Mouse (Mus musculus) 3134 (cell line): ENCODE measurements around the gene Pygl.
"Not testable (repeated sequence)": the region's sequence is repeated elsewhere in the genome, so short reads cannot be mapped to it uniquely, and the experiment has no call there.

ENCODE experiments used
- DNase-seq: peaks from one replicate; pipeline ENCODE4 v3.0.0-alpha.2; 2011; ENCODE audit warnings: low spot score; ENCODE audit not compliant: insufficient read length; ENCODE audit errors: extremely low read depth

The Pygl gene

GRCm38 (mm10) chr12:70228155-70228554 lies 3.1 kb downstream of the Pygl start:
- no peak for DNase-seq

DNA sequence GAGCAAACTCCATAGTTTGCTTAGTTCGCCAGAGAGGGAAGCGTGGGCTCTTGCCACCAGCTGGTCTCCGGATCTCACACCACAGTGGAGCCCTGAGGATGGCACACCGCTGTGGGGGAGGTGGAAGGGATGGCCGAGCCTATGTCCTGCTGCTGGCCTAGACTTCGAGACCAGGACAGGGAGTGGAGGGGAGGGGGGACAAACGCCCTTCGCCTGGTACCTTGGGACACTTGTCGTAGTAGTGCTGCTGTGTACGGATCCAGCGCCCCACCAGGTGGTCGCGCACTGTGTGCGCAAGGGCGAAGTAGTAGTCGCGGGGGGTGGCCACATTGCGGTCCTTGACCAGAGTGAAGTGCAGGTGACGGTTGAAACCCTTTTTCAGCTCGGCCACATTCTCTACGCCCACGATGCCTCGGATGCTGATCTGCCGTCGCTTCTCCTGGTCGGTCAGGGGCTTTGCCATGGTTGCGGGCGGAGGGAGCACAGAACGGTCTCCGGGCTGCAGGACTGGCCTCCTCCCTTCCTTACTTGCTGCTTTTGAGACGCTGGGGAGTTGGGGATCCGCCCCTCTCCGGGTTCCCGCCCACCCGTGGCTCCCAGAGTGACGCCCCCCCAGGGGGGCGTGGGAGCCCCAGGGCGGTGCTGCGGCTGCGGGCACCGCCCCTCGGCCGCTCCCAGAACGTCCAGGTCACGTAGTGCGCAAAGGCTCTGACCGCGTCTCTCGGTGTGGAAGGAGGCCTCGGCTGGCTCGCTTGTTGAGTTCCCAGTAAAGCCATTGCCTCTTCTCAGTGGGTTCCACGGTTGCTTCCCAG lies 4.0 kb downstream of the Pygl start:
- no peak for DNase-seq

- DNase-seq: no peak
These were observed 4.6 kb downstream of the Pygl start for GRCm38 (mm10) chr12:70226655-70227054.

GRCm38 (mm10) chr12:70223331-70223730 lies 8.0 kb downstream of the Pygl start:
- DNase-seq: no peak

- no peak for DNase-seq
These were observed 9.9 kb downstream of the Pygl start for GRCm38 (mm10) chr12:70221425-70221824.

DNA sequence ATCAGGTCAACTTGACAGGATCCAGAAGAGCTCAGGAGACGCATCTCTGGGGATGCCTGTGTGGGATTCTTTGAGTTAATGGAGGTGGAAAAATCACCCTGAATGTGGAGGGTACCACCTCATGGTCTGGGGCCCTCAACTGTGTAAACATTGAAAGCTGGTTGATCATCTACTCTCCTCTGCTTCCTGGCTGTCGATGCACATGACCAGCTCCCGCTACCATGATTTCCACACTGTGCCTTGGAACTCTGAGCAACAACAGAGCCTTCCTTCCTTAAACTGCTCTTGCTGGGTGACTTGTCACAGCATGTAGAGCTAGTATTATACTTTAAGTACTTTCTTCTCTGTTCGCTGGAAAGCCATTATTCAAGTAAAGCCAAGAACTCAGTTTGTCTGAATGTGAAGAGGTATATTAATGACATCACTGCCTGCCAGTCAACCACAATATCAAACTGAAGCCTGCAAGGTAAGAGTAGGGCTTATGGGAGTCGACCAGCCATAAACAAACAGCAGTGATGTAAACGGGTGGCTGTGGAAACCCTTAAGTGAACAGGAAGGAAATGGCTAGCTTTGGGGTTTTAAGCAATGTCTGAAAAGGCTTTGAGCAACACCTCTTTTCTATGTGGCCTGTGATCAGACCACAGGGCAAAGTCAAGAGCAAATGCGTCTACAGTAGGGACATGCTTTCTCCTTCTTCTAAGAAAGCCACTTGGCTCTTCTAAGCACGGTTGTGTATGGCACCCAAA lies 12.3 kb downstream of the Pygl start:
- DNase-seq: no peak

DNA sequence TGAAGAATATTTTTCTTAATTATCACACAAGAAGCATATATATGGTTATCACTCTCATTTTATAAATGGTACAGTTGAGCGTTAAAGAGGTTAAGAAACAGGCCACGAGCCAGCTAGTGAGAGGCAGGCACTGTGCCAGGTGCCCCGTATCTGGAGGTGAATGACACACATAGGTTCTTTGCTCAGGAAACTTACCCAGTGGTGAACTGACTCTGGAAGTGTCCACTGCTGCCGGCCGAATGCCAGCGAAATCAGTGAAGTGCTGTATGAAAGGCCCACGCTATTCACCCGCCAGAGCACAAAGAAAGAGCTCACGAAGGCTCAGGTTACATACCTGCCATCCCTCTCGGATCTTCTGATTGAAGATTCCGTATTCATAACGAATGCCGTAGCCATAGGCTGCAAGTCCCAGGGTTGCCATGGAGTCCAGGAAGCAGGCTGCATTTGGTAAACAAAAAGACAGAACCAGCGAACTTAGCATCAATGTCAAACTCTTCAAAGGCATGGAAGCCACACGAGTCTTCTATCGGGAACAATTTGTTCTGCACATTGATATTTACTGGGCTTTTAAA lies 15.0 kb downstream of the Pygl start:
- no peak for DNase-seq

GRCm38 (mm10) chr12:70214281-70214680 lies 17.0 kb downstream of the Pygl start:
- DNase-seq: no peak

- DNase-seq: no peak
These were observed 17.7 kb downstream of the Pygl start for GRCm38 (mm10) chr12:70213601-70214000.

- no peak for DNase-seq
These were observed 18.8 kb downstream of the Pygl start for GRCm38 (mm10) chr12:70212501-70212900.

DNA sequence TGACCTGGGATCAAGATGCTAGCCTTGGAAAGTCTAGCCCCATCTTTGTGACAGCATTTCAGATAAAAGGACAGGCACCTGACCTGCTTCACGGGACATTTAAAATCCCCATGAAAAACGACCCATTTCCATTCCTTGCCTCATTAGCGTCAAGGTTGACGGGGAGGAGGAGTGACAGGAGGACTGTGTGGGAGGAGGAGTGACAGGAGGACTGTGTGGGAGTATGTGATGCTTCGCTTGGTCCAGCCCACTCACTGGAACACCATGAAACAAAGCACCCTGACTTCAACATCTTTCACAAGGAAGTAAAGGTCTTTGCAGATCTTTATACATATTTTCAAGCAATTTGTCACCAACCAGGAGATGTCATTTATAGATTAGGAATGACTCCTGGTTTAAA lies 23.1 kb downstream of the Pygl start:
- no peak for DNase-seq

DNA sequence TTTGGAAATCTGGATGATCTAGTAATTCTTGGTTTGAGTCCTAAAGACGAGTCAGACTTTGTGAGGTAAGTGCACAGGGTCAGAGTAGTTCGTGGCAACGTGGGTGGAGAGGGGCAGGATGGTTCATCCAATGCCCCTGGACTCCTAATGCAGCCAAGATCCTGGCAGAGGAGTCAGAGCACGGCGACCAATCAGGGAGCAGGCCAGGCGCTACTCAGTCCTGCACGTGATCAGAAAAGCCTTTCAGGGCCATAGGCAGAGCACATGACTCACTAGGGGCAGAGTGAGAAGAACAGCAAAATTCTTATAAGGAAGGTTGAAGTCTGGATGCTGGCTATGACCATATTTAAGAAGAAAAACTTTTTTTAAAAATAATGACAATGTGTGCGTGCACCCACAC lies 26.9 kb downstream of the Pygl start:
- peak; percentile 20 for DNase-seq

DNA sequence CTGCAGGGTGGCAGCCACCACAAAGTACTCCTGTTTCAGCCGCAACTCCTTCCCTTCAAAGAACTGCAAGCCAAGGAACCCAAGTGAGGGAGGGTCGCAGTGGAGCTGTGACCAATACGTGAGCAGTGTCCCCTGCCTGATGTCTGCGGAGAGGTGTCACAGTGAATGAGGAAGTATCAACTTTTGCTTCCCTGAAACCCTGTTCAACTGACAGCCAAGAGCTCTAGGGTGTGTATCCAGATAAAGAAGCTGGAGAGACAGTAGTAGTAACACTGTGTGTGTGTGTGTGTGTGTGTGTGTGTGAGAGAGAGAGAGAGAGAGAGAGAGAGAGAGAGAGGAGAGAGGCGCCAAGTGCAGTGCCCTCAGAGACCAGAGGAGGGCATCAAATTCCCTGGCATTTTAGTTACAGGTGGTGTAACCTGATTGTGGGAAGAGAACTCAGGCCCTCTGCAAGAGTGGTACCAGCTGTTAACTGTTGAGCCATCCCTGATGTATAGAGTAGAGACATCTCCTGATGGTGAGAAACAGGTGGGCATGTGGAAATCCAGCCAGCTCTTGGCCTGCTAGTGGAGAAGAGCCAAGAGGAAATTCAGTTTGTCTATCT lies 29.3 kb downstream of the Pygl start:
- no peak for DNase-seq

DNA sequence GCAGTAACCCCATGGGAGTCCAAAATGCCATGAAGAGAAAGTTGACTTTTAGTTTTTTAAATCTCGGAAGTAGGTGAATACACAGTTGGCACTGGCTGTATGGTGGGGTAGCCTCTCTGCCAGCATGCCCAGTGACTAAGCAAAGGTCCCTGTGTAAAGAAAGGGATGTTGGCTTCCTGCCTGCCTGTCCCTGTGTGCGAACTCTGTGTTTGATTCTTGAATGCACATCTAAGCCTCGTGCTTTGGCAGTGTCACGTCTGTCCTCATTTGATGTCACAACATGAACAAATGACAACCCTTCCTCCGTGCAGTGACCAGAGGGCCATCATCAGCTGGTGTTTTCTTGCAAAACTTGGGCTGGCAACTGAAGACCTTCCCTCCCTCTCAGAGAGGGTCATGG lies 34.9 kb downstream of the Pygl start:
- DNase-seq: peak; percentile 11

DNA sequence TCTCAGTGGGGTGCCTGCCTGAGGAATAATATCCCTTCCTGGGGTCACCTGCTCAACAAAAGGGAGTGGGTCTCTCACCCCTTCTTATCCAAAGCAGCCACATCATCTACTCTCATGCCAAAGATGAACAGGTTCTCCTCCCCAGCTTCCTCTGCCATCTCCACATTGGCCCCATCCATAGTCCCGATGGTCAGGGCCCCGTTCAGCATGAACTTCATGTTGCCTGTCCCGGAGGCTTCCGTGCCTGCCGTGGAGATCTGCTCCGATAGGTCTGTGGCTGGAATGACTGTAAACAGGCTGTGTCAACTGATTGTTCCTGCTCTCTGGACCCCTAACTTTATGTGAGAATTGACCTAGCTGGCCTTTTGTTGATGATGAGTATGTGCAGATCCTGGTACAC lies 35.9 kb downstream of the Pygl start:
- no peak for DNase-seq

- DNase-seq: no peak
These were observed 39.0 kb downstream of the Pygl start for GRCm38 (mm10) chr12:70192267-70192727.

DNA sequence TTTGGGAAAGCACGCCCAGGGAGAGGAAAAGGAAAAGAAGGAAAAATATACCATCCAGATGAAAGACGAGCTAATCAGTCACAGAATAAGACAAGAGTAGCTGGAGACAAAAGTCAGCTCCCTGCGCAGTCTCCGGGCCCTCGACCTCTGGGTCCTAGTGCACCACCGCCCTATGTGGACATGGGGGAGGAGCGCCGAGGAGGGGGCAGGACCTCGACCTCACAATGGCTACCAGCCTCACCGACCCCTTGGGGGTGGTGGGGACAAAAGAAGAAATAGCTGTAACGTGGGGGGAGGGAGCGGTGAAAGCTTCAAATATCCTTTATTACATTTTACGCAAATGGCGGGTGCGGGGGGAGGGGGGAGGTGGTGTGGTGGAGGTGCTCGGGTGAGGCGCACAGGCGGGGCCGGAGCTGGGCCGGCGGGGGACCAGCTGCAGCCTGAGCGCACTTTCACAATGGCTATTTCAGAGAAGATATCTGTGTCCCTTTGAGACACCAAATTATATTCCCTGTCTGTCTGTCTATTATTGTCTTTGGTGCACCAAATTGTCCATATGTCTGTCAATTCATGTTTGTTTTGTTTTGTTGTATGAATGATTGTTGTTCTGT lies 47.0 kb downstream of the Pygl start:
- no peak for DNase-seq

- not testable (repeated sequence) for DNase-seq
These were observed 47.8 kb downstream of the Pygl start for GRCm38 (mm10) chr12:70183507-70183906.

GRCm38 (mm10) chr12:70169969-70170368 lies 61.3 kb downstream of the Pygl start:
- DNase-seq: no peak

- DNase-seq: no peak
These were observed 63.3 kb downstream of the Pygl start for GRCm38 (mm10) chr12:70167950-70168349.

- no peak for DNase-seq
These were observed 66.5 kb downstream of the Pygl start for GRCm38 (mm10) chr12:70164741-70165140.
